Mouse (Mus musculus) ES-E14 (cell line): Measurements from ENCODE around the gene Lims1. TPM values are rescaled to one million over a fixed set of nuclear protein-coding genes. Genes with fewer than 3 reads are reported as not detected.

Experiments
- DNase-seq: peaks from one replicate; pipeline ENCODE4 v3.0.0-alpha.2; 2013; ENCODE audit warnings: low read depth, low spot score
- H3K27ac ChIP-seq: 2 replicates; pipeline ENCODE4 v1.5.1; 2012; ENCODE audit warnings: low read depth, mild to moderate bottlenecking, low read length, moderate library complexity, mixed read lengths; ENCODE audit not compliant: poor library complexity, insufficient read depth, severe bottlenecking
- H3K36me3 ChIP-seq: 2 replicates; pipeline ENCODE4 v1.6.1; 2012; ENCODE audit warnings: mild to moderate bottlenecking, low read length, moderate library complexity, mixed read lengths; ENCODE audit not compliant: control insufficient read depth, poor library complexity, insufficient read depth, severe bottlenecking
- H3K4me1 ChIP-seq, 2 experiments: fragments of 150-350 bp in 1 of 2; sonication (generic) in 1 of 2; 2 replicates each; pipeline ENCODE4 v1.6.1; 2012; ENCODE audit warnings: low read length in 2 of 2, mild to moderate bottlenecking in 1 of 2, mixed read lengths in 1 of 2; ENCODE audit not compliant: control insufficient read depth in 2 of 2, insufficient read depth in 2 of 2, poor library complexity in 1 of 2
- H3K4me3 ChIP-seq, 2 experiments: fragments of 150-350 bp in 1 of 2; sonication (generic) in 1 of 2; 2 replicates each; pipeline ENCODE4 v1.5.1; 2012; ENCODE audit warnings: low read length in 2 of 2, low read depth in 1 of 2, mild to moderate bottlenecking in 1 of 2, mixed read lengths in 1 of 2; ENCODE audit not compliant: insufficient read depth in 1 of 2, poor library complexity in 1 of 2, severe bottlenecking in 1 of 2
- H3K9ac ChIP-seq: 2 replicates; pipeline ENCODE4 v1.6.1; 2012; ENCODE audit warnings: low read depth, mild to moderate bottlenecking, low read length, mixed read lengths; ENCODE audit not compliant: poor library complexity, insufficient read depth, severe bottlenecking
- H3K9me3 ChIP-seq: fragments of 150-350 bp; sonication (generic); 2 replicates; pipeline ENCODE4 v1.6.1; 2012; ENCODE audit warnings: low read depth, mild to moderate bottlenecking, low read length; ENCODE audit not compliant: control insufficient read depth, insufficient read depth
- CHD2 ChIP-seq: IDR thresholded peaks from 2 replicates; pipeline ENCODE4 v1.6.1; 2014; ENCODE audit warnings: mild to moderate bottlenecking, low read depth, low read length, inconsistent platforms
- HCFC1 ChIP-seq: IDR thresholded peaks from 2 replicates; pipeline ENCODE4 v1.6.1; 2012; ENCODE audit warnings: low read length, inconsistent platforms, borderline replicate concordance; ENCODE audit not compliant: insufficient read depth
- MAFK ChIP-seq: IDR thresholded peaks from 2 replicates; pipeline ENCODE4 v1.6.1; 2014; ENCODE audit warnings: mild to moderate bottlenecking, low read depth, low read length, inconsistent platforms; ENCODE audit not compliant: insufficient read depth
- ZC3H11A ChIP-seq: IDR thresholded peaks from 2 replicates; pipeline ENCODE4 v1.6.1; 2012; ENCODE audit warnings: low read depth, mild to moderate bottlenecking, inconsistent platforms, low read length, borderline replicate concordance
- ZNF384 ChIP-seq: IDR thresholded peaks from 2 replicates; pipeline ENCODE4 v1.6.1; 2012; ENCODE audit warnings: low read depth, low read length, inconsistent platforms
- in situ Hi-C, 2 experiments: fragments of 600-800 bp; cut with MboI; formaldehyde crosslinking; loops; one replicate each; pipeline ENCODE4 v1.15.1; 2025; ENCODE audit warnings: low sequenced_read_pairs in 2 of 2, inconsistent platforms in 1 of 2; ENCODE audit not compliant: unreplicated experiment in 2 of 2
- total RNA-seq: library from RNA; depleted of rRNA; stranded (reverse); fragments of 300-350 nt; gene quantifications from 2 replicates; pipeline ENCODE4 v1.2.3, GENCODE M21; 2012

The Lims1 gene
- total RNA-seq, 1 experiment: 51.0 TPM

DNA sequence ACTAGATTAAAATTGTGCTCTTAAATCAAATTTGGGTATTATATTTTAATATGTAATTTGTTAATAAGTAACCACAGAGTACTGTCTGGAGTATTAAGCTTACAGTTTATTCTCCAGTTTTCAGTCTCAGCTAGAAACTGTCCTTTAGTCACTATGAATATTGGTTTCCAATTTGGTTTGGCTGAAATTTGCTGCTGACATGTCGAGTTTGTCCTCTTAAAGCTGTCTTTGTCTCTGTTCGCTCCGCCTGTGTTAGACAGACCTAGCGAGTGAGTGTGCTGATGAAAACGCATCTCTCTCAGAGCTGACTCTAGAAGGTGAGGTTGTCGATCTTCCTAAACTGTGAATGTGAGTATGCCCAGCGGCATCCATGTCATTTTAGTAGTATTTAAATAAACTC is 18.3 kb upstream of the Lims1 start:
- in situ Hi-C loops: no loop called here
- Histone ChIP-seq H3K36me3 (peaks cover 3% of the 10 kb centered on the region; the same call in 1 of the 2 replicates), H3K4me1 (no peaks in the 10 kb centered on the region), H3K9ac (no peak overlapping the region), H3K27ac (no peak overlapping the region), H3K9me3 (no peaks in the 10 kb centered on the region), H3K4me3 (no peak overlapping the region)
- TF ChIP-seq CHD2 (no peak), HCFC1 (no peak), ZC3H11A (no peak), MAFK (no peak), ZNF384 (no peak)
- DNase-seq: no peak

DNA sequence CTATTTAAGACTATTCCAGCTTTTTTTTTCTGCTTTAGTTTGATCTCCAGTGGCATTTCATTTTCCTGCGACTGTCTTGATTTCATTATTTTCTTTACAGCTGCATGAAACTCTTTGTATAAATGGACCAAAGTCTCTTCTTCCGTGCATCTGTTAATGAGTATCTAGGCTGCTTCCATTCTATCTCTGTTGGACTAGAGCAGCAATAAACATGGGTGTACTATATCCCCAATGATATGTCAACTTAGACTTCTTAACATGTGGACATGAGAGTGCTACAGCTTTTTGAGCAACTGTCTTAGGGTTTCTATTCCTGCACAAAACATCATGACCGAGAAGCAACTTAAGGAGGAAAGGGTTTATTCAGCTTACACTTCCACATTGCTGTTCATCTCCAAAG is 16.4 kb upstream of the Lims1 start:
- Histone ChIP-seq H3K4me1 (no peaks in the 10 kb centered on the region), H3K9me3 (no peaks in the 10 kb centered on the region), H3K4me3 (no peak overlapping the region), H3K36me3 (peaks cover 3% of the 10 kb centered on the region; the same call in 1 of the 2 replicates), H3K27ac (no peak overlapping the region), H3K9ac (no peak overlapping the region)
- in situ Hi-C loops: no loop called here
- no peak for DNase-seq
- no peak for TF ChIP-seq ZC3H11A
- TF ChIP-seq MAFK: no peak
- TF ChIP-seq HCFC1: no peak
- no peak for TF ChIP-seq ZNF384
- no peak for TF ChIP-seq CHD2

DNA sequence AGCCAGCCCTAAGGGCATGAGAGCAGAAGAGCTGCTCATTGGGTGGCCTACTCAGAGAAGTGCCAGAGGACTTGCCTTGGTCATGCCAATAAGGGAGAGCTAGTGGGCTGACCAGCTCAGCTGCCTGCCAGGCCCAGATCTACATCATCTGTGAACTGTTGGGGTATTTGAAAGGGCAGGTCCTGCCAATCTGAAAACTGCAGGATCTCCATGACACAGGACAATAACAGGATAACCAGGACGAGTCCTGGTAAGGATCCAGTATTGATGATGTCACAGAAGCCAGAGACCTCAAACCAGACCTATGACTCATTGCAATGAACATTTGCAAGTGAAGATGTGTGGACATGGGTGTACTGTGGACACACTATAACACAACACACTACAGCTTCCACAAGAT is 12.5 kb upstream of the Lims1 start:
- no peaks in the 10 kb centered on the region for H3K4me1 ChIP-seq
- no peaks in the 10 kb centered on the region; the same call in 1 of the 2 replicates for H3K36me3 ChIP-seq
- no peak overlapping the region for H3K27ac ChIP-seq
- TF ChIP-seq HCFC1 (no peak), CHD2 (no peak), ZNF384 (no peak), ZC3H11A (no peak), MAFK (no peak)
- no peak overlapping the region for H3K4me3 ChIP-seq
- H3K9me3 ChIP-seq: no peaks in the 10 kb centered on the region
- DNase-seq: no peak
- H3K9ac ChIP-seq: no peak overlapping the region
- in situ Hi-C loops: no loop called here

DNA sequence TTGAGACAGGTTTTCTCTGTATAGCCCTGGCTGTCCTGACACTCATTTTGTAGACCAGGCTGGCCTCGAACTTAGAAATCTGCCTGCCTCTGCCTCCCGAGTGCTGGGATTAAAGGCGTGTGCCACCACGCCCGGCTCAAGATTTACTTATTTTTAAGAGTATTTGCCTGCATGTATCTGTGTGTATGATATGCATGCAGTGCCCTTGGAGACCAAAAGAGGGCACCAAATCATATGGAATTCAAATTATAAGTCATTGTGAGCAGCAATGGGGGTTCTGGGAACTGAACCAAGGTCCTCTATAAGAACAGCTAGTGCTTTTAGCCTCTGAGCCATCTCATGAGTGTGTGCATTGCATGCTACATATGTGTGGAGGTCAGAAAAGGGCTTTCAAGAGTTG is 10.4 kb upstream of the Lims1 start:
- Histone ChIP-seq H3K9ac (no peak overlapping the region), H3K36me3 (no peaks in the 10 kb centered on the region; the same call in 1 of the 2 replicates), H3K9me3 (no peaks in the 10 kb centered on the region), H3K4me1 (no peaks in the 10 kb centered on the region), H3K27ac (no peak overlapping the region), H3K4me3 (no peak overlapping the region)
- DNase-seq: no peak
- in situ Hi-C loops: no loop called here
- TF ChIP-seq CHD2 (no peak), MAFK (no peak), ZC3H11A (no peak), HCFC1 (no peak), ZNF384 (no peak)

DNA sequence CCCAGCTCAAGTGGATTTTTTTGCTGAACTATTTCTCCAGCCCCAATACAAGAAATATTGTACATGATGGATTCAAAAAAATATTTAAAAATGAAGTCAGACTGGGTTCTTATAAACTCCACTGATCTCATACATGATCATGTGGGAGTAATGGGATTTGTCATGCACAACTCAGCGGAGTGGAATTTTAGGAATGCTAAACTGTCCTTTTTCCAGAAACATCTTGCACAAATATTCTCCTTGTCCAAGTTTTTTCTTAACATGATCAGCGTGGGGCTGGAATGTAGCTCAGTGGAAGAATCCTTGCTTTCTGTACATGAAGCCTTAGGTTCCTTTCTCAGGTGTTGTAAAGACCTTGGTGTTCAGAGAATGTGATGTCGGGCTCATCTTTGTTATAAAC is 2.4 kb upstream of the Lims1 start:
- Histone ChIP-seq H3K9me3 (no peaks in the 10 kb centered on the region), H3K36me3 (no peaks in the 10 kb centered on the region), H3K9ac (no peak overlapping the region), H3K27ac (no peak overlapping the region), H3K4me1 (peaks cover 0 to 5% of the 10 kb centered on the region in 2 experiments; a peak in 1 of 4 replicates), H3K4me3 (no peak overlapping the region)
- TF ChIP-seq HCFC1: no peak
- TF ChIP-seq CHD2: no peak
- TF ChIP-seq ZC3H11A: no peak
- no peak for TF ChIP-seq MAFK
- no peak for DNase-seq
- in situ Hi-C loops: no loop called here
